Mouse (Mus musculus): ENCODE results near the gene Hmcn1.

Gene Hmcn1

DNA sequence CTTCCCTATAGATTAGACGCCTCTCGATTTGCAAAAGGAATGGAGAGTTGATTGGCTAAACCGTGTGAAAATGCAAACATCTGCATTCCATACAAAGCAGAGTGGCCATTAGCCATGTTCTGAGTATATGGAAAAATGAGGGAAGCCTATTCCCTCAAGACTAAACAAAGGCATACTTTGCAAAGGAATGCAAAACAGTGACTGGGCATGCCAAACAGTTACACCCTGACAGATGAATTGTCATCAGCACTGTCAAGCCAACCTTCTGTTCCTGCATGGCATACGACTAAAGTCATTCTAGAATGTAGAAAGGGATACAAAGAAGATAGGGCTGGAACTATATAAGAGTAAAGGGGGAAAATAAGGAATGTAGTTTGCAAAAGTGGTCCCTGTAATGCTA lies 115.3 kb downstream of the Hmcn1 start:
- in situ Hi-C loops (cut with MboI, MseI), result no loop called here

GRCm38 (mm10) chr1:150874025-150874424 lies 119.2 kb downstream of the Hmcn1 start:
- in situ Hi-C loops (cut with MboI, MseI), result no loop called here

GRCm38 (mm10) chr1:150873231-150873630 lies 120.0 kb downstream of the Hmcn1 start:
- in situ Hi-C loops (cut with MboI, MseI), result no loop called here

DNA sequence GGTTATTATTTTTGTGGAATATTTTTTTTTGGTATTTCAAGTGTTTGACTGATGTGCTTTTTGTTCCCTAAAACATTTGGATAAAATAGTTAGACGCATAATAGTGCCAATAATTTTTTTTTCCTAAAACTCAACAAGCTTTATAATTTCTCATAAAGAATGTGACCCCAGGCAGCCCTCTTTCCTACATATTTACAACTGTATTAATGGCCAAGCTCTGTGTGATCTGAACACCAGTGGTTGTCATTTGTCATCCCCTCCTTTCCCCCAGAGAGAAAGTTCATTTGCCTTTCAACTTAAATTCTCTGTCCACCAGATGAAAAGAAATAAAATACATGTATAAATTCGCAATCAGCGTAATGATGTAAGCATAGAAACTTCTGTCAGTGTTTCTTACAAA lies 121.1 kb downstream of the Hmcn1 start:
- in situ Hi-C loops (cut with MboI, MseI), result no loop called here

DNA sequence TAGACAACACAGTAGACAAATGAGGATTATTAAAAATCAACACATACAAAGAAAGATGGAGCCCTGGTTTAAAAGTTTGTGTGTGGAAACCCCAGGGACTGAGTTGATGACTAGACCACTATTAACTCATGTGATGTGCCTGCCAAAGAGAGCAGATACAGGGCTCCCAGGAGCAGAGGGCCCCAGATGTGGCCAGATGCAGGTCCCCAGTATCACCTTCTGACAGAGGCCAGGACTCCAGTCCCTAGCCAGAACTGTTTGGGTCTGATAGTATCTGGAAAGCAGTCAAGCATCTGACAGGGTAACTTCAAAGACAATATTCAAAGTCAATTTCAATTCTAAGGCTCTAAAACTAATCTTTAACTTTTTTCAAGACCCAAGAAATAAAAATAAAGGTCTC lies 124.0 kb downstream of the Hmcn1 start:
- in situ Hi-C loops (cut with MboI, MseI), result no loop called here

DNA sequence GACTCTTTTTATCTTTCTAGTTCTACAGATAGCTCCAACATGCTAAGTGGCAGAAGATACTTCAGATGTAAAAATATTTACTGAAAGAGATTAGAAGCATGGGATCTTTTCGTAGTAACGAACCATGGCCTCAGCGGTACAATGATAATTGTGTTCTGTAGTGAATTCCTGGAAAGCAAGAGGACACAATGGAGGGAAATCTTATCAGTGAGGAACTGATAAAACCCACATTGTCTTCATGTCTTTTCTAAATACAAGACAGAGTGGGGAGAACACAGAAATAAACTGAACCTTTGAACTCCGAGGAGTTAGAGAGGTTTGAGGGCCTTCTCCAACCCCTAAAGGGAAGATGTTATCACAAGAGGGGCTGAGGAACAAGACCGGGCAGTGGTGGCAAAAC lies 126.6 kb downstream of the Hmcn1 start:
- in situ Hi-C loops (cut with MboI, MseI), result no loop called here

DNA sequence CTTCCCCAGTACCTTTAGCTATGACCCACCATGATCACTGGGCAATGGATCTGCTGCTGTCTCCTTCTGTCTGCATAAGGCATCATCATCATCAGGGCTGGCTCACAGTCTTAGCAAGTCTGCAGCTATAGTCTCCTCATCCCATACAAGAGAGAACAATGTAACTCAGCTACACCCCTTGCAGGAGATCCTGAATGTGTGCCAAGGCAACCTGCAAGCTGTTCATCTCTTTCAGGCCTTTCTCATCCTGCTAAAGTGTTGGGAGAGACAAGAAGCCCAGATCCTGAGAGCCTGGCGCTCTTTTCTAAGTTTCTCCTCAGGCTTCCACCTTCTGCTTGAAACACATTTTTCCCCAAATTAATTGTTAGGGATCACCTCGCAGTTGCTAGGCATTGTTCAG lies 135.5 kb downstream of the Hmcn1 start:
- in situ Hi-C loops (cut with MboI, MseI), result no loop called here

DNA sequence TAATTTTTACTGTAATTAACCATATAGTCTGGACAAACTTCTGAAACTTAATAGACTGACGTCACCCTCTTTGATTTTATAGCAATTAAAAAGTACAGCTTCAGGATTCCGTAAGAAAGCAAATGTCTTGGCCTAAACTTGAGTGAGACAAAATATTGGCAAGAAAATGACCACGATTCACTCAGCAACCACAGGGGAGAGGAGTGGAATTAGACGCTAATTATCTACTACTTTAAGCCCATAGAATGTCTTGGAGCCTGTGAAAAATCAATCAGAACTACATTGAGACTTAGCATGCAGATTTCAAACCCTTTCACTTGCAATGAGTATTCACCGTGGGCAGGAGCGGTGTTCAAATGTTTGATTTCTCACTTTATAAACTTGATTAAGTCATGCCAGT lies 159.8 kb downstream of the Hmcn1 start:
- in situ Hi-C loops (cut with MboI, MseI), result no loop called here

- in situ Hi-C loops (cut with MboI, MseI), result no loop called here
These were observed 163.4 kb downstream of the Hmcn1 start for GRCm38 (mm10) chr1:150829851-150830250.

DNA sequence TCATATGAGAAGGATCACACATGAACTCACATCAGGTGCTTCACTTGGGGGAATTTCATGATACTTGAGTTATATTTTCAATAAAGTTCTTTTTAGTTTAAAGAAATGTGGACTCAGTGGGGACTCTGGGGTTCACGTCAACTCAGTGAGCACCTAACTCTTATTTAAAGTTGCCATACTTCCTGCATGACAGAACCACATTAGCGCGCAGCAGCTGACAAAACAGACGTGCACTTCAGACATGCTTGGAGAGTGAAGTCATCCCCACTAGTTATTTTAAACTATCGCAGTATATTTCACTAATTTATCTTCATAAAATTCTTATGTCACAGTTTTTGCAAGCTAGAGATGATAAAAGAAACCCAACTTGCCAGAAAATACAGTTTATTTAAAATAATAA lies 166.1 kb downstream of the Hmcn1 start:
- in situ Hi-C loops (cut with MboI, MseI), result no loop called here

GRCm38 (mm10) chr1:150824334-150825005 lies 168.8 kb downstream of the Hmcn1 start:
- in situ Hi-C loops (cut with MboI, MseI), result no loop called here

- in situ Hi-C loops (cut with MboI, MseI), result no loop called here
These were observed 177.0 kb downstream of the Hmcn1 start for GRCm38 (mm10) chr1:150816035-150816807.

- in situ Hi-C loops (cut with MboI, MseI), result no loop called here
These were observed 178.3 kb downstream of the Hmcn1 start for GRCm38 (mm10) chr1:150814917-150815316.

DNA sequence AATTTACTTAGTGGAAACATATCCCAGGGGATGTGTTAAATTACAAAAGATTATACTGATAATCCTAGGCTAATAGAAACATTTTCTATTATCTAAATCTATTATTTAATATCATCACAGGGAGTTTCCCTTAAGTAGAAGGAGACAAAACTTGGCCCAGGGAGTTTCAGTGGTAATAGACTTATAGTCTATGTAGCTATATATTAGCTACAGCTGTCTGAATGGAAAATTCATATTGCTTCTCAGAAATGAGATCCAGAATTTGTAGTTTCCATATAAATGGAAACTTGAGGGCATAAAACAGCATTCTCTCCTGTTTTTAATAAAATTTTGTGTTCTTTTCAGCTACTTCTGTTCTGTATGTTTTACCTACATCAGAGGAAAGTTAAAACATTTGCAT lies 179.9 kb downstream of the Hmcn1 start:
- in situ Hi-C loops (cut with MboI, MseI), result no loop called here

DNA sequence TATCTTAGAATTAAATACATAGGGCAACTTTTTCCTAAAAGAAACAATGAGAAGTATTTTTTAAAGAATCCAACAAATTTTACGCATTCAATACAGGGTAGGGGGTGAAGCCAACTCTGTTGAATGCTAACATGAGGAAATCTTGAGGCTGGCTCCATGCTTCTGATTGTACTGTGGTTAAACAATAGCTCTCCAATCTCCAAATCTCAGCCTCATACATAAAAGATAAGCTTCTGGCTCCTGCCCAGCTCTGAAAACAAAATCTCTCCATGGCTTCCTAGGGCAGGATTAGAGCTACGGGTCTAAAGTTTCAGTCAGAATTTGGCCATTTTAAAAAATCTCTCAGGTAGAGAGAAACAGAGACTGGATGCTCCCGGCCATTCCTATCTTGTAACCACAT lies 186.4 kb downstream of the Hmcn1 start:
- in situ Hi-C loops (cut with MboI, MseI), result no loop called here

DNA sequence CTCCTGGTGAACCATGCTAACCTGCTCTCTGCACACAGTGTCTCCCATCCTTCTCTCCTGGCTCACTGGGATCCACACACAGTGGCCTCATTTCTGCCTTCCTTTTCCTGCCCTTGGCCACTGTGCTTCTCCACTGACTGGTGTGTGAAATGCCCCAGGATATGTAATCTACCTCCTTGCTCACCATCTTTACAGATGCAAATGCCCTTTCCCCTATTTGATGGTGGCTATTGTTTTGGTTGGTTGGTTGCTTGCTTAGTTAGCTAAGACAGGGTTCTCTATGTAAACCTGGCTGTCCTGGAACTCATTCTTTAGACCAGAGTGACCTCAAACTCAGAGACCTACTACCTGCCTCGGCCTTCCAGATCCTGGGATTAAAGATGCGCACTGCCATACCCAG lies 187.8 kb downstream of the Hmcn1 start:
- in situ Hi-C loops (cut with MboI, MseI), result no loop called here

- in situ Hi-C loops (cut with MboI, MseI), result no loop called here
These were observed 188.8 kb downstream of the Hmcn1 start for GRCm38 (mm10) chr1:150804235-150805099.

GRCm38 (mm10) chr1:150802642-150803041 lies 190.6 kb downstream of the Hmcn1 start:
- in situ Hi-C loops (cut with MboI, MseI), result no loop called here

GRCm38 (mm10) chr1:150800611-150801263 lies 192.5 kb downstream of the Hmcn1 start:
- in situ Hi-C loops (cut with MboI, MseI), result no loop called here

DNA sequence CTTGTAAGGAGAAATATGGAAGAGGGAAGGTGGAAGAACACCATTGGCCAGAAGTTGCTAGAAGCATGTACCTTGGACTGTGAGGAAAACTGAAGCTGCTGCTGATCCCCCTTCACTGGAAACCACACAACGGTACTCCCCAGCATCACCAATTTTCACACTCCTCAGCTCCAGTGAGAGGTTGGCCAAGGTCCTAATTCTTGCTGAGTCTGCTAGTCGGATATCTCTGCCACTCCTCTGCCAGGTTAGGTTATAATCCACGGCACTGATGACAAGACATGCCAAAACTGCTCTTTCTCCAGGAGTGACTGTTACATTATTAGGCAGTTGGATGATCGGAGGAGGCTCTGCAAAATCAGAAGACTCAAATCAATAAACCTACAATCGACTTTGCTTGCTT lies 194.6 kb downstream of the Hmcn1 start:
- in situ Hi-C loops (cut with MboI, MseI), result no loop called here

DNA sequence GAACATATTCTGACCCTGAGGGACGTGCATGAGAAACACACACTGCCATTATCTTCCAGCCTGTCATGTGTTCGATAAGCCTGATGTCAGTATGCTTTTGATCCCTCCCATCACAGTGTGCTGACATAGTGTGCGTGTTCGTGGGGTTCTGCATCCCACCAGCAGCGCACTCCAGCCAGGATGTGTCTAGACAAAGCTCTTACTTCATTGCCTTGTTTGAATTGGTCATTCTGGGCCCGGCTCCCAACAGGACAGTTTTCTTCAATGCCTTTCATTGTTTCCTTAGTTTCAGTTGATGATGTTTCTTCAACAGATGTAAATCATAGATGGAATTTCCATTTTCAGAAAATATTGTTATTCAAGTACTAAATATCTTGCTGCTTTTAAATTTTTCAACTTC lies 206.5 kb downstream of the Hmcn1 start:
- in situ Hi-C loops (cut with MboI, MseI), result no loop called here

Data from regulatory T cell (primary cell).